Mouse (Mus musculus) CD4-positive helper T cell, adult 2 months (primary cell): Measurements from ENCODE around the gene Foxo1.

Source experiments
- DNase-seq: peaks from one replicate; pipeline ENCODE4 v3.0.0-alpha.2; 2012; ENCODE audit warnings: low read depth, missing footprints, low spot score

Gene Foxo1

DNA sequence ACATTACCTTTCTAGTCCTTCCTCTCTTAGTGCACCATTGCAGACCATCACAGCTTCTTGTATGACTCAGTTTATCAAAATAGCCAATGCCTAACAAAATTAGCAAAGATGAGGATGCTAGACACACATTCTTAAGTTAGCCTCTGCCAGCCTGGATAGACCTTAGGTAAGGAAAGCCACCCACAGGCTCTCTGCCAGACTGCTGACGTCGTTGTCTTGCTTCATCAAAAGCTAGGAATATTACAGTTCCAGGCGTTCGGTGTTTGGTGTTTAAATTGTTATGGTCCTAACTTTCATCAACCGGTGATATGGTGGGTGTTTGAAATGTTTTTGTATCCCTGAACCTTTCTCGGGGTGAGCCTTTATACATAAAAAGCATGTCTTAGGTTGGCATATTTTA is 96.4 kb downstream of the Foxo1 start:
- DNase-seq, result no peak

DNA sequence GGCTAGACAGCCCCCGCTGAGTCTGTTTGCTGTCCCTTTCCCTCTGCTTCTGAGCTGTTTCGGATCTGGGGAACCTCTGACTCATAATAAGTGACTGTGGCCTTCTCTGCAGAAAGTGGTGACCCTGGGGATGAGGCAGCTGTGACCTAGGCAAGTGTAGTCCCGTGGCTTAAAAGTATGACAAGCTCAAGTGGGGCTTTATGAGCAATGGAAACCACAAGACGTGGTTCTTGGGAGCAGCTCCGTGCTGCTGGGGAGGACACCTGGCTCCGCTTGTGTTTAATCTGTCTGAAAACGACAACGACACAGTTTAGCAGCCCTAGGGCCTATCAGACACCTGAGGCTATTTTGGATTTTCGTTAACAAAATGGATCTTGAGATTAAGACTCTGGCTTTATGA is 101.1 kb downstream of the Foxo1 start:
- no peak for DNase-seq

DNA sequence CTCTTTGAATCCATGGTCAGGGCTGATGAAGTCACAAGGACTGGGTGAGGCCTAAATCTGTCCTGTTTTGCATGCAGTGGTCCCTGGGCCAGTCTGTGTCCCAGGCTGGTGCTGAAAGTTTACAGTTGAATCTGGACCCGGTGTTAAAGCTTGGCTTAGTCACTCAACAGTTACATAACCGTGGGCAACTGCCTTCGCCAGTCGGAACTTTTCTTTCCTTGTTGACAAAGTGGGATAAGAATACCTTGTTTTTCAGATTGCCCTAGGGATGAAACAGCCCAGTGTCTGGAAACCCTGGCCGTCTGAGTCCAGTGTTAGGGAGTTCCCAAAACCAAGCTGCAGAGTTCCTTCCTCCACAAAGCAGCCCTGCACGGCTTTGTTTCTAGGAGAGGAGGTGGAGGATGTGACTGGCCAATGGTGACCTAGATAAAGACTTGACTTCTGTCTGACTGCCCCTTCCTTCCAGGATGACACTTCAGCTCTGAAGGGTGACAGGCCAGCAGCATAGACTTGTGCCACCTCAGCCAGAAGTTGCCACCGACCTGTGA is 101.8 kb downstream of the Foxo1 start:
- DNase-seq, result no peak

DNA sequence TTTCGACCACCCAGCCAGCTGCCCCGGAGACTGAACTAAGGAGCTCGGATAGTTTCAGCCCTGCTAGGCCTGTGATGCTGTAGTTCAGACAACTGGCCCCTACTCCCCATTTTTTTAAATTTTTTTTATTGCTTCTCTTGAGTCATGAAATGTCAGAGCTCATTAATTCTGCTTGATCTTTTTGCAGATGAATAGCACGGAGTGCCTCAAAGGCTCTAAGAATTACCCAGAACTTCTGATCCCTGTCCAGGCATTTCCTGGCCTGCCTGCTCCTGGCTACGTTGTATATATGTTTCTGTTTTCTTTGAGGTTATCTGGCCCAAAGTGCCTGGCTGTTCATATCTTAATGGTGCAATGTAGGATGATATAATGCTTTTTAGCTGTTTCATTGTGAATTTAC is 108.8 kb downstream of the Foxo1 start:
- DNase-seq, result no peak

DNA sequence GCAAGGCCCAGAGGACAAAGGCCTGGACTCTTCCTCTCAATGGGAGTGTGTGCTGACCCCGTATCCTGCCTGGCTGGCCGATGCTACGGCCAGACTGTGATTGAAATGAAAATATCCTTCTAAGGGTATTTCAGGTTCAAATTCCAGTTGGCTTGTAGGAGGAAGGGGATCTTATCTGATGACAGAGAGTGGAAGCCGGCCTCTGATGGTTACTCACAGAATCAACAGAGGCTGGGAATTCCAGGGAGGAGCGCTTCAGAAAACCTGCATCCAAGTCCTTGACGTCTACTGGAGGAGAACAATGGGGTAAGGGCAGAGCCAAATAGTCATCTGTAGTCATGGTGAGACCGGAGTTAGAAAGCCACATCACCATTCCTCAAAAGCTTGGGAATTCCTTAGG is 115.2 kb downstream of the Foxo1 start:
- no peak for DNase-seq

DNA sequence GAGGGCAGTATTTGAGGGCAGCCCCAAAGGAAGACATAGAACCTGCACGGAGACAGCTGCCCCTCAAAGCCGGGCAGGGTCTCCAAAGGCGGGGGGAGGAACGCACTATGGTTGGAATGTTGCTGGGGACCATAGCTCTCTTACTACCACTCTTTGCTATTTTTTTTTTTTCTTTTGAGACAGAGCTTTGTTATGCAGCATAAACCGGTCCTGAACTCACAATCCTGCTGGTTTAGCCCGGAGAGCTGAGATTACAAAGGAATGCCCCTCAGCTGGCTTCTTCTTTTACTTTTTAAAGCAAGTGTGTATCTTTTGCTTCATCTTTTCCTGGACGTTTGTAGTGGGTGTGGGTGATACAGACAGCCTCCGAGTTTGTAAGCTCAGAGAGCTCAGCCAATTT is 118.2 kb downstream of the Foxo1 start:
- no peak for DNase-seq

DNA sequence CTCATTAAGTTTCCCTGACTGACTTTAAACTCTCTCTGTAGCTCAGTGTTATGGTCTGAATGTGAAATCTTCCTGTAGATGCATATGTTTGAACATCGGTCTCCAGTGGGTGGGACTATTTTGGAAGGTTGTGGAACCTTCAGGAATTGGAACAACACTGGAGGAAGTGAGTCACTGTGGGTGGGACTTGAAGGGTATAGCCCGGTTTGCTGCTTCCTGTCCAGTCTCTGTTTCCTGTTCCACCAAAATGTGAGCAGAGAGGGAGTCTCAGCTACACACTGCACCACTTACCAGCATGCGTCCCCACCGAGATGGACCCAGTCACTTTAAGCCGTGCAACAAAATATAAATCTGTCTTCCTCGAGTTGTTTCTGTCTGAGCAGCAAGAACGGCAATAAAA is 122.2 kb downstream of the Foxo1 start:
- peak; percentile 25 for DNase-seq

DNA sequence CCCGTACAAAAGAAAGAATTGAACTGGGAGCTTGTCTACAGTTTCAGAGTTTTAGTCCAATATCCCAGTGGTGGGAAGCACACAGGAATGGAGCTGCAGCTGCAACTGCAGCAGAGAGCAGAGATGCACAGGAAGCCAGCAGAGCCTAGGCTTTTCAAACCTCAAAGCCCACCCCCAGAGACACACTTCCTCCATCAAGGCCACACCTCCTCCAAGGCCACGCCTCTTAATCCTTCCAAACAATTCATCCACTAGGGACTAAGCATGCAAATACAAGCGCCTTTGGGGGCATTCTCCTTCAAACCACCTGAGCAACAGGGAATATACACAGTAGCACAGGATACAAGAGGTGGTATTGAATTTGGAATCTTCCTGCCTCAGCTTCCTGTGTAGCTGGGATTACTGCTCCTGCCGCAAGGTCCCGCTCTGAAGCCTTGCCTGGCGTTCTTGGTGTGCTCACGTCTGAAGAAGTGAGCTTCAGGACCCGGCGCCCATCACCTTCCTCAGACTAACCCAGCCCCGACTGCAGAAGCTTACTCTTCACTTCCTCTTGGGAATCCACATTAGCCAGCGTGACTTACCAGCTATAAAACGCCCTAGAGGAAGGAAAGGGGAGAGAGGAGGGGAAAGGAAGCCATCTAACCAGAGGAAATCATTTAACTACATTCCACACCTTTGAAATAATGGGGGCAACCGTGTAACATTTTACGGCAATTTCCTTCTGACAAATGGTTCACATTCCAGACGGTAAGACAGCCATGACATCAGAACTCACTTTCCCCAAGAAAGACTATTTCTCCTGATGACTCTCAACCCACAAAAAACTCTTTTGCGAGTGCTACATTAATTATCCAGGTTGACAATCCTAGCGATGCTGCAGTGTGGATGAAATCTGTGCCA is 122.9 kb downstream of the Foxo1 start:
- peak; percentile 6 for DNase-seq

DNA sequence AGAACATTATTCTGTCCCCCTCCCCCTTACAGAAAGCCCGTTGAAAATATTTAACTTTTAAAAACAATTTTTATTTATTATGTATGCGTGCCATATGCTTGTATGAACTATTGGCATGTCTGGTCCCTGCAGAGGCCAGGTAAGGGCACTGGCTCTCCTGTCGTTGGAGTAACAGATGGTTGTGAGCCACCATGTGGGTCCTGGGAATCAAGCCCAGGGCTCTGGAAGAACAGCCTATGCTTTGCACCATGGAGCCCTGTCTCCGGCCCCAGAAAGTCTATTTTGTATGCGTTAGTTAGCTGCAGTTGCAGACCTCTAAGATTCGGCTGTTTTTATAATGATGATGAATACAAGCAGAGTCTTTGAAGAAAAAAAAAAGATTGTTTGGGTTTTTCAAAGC is 123.8 kb downstream of the Foxo1 start:
- DNase-seq, result no peak

DNA sequence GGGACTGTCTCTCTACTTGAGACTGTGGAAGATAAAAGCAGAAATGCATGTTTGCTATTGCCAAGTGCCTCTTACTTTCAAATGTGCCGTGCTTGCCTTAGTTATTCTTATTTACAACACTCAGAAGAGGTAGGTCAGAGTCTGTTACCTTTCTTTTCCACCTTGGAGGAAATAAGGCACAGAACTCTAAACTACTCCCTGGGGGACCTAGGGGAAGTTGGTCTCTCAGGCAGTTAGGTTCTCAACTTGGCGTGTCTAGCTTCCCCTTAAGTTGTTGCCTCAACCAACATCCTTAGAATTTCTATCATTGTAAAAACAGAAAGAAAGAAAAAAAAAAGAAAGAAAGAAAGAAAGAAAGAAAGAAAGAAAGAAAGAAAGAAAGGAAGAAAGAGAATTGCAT is 124.4 kb downstream of the Foxo1 start:
- no peak for DNase-seq

DNA sequence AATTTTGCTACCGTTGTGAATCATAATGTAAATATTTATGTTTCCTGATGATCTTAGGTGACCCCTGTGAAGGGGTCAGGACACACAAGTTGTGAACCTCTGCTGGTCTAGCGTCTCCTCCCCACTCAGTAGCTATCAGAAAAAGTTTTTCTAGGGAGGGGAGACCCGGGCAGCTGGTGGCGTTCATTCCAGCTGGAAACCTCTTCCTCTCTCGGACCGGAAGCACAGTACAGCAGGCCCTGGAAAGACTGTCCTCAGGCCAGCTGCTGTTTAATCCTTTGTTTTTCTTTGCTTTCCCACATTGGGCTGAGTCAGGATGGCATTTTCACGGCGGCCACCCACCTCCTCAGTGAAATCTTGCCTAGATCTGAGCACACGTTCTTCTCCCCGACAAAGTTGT is 125.0 kb downstream of the Foxo1 start:
- no peak for DNase-seq

DNA sequence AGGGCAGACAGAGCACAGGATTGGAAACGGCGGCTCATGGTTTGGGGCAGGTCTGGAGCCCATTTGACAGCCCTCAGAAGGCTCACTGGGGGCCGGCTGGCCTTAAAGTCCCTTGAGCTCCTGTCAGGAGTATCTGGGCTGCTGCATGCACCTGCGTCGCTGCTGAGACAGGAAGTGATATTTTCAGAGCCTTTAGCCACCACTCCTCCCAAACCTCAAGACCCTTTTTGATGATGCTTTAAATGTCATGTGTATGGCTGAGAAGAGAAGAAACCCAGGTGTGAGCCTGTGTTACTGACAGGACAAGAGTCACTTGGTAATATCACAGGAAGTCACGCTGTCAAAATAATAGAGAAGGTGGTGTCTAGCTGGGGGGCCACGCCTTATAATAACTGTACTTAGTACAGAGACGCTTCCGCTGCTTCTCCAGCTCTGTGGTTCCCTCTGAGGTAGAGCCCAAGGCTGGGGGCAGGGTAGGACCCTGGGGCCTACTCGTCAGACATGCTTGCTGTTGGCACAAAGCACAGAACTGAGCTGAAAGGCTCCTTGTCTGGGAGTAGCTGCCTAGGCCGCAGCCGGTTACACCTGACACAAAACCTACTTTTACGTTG is 128.1 kb downstream of the Foxo1 start:
- peak; percentile 79 for DNase-seq

DNA sequence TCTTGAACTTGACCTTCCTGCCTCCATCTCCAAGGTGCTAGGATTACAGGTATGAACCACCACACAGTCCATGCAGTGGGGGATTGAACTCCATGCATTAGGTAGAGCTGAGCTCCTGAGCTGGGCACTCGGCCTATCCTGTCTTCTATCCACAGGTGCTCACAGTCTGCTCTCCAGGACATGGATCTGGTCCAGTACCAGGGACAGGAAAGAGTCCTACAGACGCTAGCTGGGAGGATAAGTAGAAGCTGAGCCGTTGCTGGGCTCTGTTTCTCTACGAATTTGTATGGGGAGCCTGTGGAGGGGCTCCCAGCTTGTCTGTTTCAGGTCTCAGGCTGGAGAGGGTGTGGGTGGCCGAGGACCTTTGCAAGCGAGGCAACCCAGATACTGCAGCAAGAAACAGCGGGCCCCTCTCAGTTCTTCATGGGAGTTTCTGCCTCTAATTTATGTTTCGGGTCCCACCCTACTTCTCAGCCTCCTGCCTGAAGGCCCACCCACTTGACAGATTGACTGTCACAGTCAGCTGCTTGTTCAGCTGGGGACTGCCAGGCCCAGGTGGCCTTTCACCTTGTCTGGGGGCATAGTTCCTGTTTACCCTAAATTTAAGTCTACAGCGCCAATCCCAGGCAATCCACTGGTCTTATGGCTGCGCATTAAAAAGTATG is 128.9 kb downstream of the Foxo1 start:
- peak; percentile 10 for DNase-seq

DNA sequence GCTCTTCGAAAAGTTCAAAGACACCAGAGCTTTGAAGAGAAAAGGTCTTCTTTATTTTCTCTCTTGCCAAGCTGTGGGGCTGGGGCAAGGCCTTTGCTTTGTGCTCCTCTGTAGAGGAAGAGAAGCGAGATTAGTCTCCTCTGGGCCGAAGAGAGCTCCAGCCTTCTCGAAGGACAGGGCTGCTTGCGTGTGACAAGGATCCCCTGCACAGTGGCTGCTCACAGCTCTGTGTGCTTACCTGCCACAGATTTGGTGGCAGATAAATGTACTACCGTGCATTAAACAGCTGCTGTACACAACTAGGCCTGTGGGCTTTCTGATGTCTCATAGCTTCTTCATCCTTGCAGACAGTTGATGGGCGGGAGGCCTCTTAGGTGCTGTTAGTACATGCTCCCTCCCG is 129.8 kb downstream of the Foxo1 start:
- peak; percentile 53 for DNase-seq

DNA sequence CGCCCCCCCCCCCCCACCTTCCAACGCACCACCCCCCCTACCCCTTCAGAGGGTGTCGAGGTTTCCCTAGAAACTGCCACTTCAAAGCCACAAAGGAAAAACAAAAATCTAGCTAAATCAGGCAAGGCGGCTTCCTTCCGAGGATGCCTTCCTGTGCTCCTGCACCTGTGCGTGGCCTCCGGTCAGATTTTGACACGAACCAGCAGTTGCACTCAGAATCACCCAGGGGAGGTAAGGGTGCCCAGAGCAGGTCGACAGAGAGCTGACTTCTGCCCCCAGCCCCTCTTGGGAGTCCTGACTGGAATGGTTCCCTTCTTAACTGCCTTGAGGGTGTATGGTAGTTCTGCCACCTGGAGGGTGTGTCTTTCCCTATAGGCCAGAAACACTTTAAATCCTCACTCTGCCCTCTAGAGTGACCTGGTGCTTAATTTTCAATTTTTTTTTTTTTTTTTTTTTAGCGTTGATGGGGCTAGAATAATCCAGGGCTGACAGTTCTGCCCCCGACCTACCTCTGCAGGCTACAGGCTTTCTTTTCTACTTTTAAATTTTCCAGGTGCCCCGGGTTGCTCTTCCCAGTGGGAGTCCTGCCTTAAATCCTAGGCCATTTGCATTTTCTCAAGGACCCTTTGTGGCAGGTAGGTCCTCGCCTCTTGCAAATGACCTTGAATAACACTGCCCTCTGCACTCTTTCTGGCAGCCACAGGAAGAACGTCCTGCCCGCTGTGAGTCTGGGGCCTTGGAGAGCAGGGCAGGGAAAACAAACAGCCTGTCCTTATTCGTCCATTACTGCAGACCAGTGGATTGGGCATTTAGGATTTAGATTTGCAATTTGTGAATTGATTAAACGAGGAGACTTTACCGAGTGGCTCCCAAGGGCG is 132.4 kb downstream of the Foxo1 start:
- DNase-seq, result peak; percentile 32

DNA sequence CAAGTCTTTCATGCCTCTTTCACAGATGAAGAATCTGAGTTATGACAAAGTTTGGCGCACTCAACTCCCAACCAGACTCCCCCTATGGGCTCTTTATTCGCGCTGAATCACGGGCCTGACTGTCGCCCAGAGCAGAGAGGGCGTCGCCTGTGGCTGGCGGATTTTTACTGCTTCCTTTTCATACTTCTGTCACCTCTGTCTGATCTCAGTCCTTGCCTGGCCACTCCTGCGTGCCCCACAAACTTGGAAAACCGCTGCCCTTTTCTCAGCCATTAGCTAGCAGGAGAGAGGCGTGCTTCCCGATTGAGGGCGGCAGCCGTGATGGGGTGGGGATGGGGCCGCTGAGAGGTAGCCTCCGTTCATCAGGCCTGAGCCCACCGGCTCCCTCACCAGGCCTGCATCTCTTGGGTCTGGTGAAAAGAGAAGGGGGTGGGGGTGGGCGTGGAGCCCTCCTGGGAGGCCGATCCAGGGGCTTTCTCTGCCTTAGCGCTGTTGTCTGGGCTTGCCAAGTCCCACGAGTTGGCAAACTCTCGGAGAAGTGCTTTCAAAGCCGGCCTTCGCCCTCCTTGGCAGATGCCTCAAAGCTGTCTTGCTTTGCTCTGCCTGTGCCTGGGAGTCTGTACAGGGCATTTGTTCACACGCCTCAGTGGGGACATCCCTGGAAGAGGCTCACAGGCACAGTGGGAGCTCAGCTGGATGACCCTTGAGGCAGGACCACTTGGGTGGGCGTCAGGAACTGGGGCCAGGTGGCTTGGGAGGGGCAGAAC is 133.2 kb downstream of the Foxo1 start:
- DNase-seq, result peak; percentile 64
